Mouse (Mus musculus): ENCODE measurements at regions not wholly inside any gene's neighbourhood (a gene's known extent, or its start where the extent isn't known, plus 50 kb on each side); places are given as distances from the start of the nearest gene placed in this dataset.
A peak's percentile ranks its signal among the peaks of the same experiment; 100 is the strongest.
"Not testable (repeated sequence)": the region's sequence is repeated elsewhere in the genome, so short reads cannot be mapped to it uniquely, and the experiment has no call there.

DNA sequence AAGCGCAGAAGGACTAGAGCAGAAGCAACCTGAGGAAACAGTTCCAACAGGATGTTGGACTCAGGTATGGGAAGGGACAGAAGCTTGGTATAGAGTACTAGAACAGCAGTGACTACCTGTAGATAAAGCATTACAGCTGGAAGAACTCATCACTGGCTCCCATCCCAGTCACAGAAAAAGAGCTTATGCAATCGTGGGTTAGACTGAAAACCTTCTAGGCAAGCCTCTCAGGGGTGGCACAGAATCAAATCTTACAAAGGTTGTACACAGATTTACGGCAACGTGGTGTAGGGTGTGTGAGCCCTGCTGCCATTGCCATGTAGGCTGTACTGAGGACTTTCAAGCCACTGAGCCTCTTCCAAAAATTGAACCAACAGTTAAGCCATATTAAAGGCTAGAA, 278.6 kb downstream of the Gadd45g start:
- Histone ChIP-seq H3K4me3 (replicated peaks) (no peak overlapping the region), H3K9me3 (replicated peaks) (no peaks in the 10 kb centered on the region), H3K4me1 (no peaks in the 10 kb centered on the region), H3K27me3 (no peaks in the 10 kb centered on the region), H3K27ac (replicated peaks) (no peak overlapping the region), H3K36me3 (no peaks in the 10 kb centered on the region), H3K9ac (no peak overlapping the region), H3K4me2 (replicated peaks) (no peak overlapping the region)
- 75% methylated on average over 4 of the region's 4 CpGs for WGBS
- no peak for ATAC-seq (ENCODE audit: insufficient number of reproducible peaks, low FRiP score, low TSS enrichment, low read depth)

DNA sequence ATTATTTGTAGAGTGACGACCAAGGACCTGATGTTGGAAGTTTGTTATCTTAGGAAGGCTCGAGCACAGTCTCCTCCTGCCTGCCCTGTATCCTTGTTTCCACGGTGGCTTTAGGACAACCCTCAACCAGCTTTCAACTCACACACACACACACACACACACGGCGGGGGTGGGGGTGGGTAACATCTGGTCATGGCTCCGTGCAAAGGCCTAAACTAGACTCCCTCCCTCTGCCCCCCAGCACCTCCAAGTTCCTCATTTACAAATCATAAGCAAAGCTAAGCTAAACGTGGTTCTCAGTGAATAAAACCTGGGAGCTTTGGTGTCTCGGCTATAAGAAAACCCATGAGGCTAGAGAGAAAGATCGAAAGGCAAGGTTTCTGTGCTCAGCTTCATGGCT, 281.3 kb downstream of the Gadd45g start:
- H3K4me1 ChIP-seq: no peaks in the 10 kb centered on the region
- 71% methylated on average over 9 of the region's 9 CpGs for WGBS
- no peak overlapping the region for H3K4me3 ChIP-seq (replicated peaks)
- H3K9ac ChIP-seq: no peak overlapping the region
- ATAC-seq (ENCODE audit: insufficient number of reproducible peaks, low FRiP score, low TSS enrichment, low read depth): no peak
- no peak overlapping the region for H3K27ac ChIP-seq (replicated peaks)
- H3K4me2 ChIP-seq (replicated peaks): no peak overlapping the region
- 0 out of 2 replicates have a peak, but pooled peaks cover 3% of the 10 kb centered on the region for H3K9me3 ChIP-seq (replicated peaks)
- no peaks in the 10 kb centered on the region for H3K36me3 ChIP-seq
- no peaks in the 10 kb centered on the region for H3K27me3 ChIP-seq

DNA sequence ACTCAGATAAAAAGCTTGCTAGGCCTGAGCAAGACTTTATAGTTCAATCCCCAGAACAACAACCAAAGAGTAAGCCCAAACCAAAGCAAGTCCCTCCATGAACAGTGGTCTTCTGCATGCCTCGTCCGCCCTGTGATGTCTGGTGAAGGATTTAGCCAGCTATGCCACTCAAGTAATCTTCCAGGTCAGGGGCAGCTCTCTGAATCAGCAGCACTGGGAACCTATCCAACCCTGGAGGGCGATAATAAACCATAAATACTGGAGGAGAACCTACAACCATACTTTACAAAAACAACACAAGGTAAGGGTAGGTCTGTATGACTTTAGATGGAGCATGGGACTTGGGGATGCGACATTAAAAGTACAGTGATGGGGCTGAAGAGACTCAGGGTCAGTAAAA, 283.0 kb downstream of the Gadd45g start:
- H3K9ac ChIP-seq: no peak overlapping the region
- H3K27me3 ChIP-seq: no peaks in the 10 kb centered on the region
- H3K27ac ChIP-seq (replicated peaks): no peak overlapping the region
- H3K4me3 ChIP-seq (replicated peaks): no peak overlapping the region
- H3K4me2 ChIP-seq (replicated peaks): no peak overlapping the region
- 70% methylated on average over 4 of the region's 4 CpGs for WGBS
- H3K4me1 ChIP-seq: no peaks in the 10 kb centered on the region
- ATAC-seq (ENCODE audit: insufficient number of reproducible peaks, low FRiP score, low TSS enrichment, low read depth): no peak
- no peaks in the 10 kb centered on the region for H3K36me3 ChIP-seq
- H3K9me3 ChIP-seq (replicated peaks): 0 out of 2 replicates have a peak, but pooled peaks cover 3% of the 10 kb centered on the region

DNA sequence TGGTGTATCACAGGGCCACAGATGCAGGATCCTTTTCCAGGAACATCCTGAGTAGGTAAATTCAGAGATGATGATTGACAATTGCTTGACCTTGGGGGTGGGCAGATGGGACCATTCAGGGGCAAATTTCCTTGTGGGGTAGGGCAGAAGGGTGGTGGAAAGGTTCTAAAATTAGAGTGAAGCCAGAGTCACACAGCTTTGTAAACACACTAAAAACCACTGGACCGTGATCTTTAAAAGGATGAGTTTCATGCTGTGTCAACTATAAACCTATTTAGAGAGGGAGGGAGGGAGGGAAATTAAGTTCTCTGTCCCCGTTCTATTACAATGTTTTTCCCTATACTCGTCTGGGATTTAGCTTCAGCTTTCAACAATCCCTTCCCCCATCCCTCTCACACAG, 286.7 kb downstream of the Gadd45g start:
- Histone ChIP-seq H3K9ac (no peak overlapping the region), H3K4me3 (replicated peaks) (no peak overlapping the region), H3K4me1 (no peaks in the 10 kb centered on the region), H3K27ac (replicated peaks) (no peak overlapping the region), H3K36me3 (no peaks in the 10 kb centered on the region), H3K9me3 (replicated peaks) (0 out of 2 replicates have a peak, but pooled peaks cover 3% of the 10 kb centered on the region), H3K4me2 (replicated peaks) (no peak overlapping the region), H3K27me3 (no peaks in the 10 kb centered on the region)
- ATAC-seq (ENCODE audit: insufficient number of reproducible peaks, low FRiP score, low TSS enrichment, low read depth): no peak
- 46% methylated on average over 3 of the region's 3 CpGs for WGBS

DNA sequence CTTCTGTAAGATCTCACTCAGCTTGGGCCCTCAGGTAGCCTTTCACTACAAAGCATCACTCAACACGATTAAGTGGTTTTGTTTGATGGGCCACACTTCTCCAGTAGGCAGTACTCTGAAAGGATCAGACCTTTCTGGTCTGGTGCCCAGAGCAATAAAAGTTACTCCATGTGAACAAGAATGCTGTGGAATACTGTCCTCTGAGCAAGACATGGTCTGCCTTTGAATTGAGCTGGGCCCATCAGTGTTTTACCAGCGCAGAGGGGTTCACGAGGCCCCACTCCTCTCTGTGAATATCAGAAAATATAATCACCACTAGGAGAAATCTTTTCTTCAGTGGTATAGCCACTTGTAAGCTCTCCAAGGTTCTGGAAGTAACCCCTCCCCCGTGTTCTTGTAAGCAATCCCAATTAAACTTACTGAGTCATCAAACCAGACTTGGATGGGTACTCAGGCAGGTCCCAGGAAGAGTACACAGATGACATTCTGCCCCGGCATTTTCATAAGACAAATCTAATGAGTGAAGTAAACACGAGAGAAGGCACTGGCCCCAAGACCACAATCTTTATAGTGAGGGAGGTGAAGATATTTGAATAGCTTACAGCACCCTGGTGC, 292.0 kb downstream of the Gadd45g start:
- no peak overlapping the region for H3K4me3 ChIP-seq (replicated peaks)

DNA sequence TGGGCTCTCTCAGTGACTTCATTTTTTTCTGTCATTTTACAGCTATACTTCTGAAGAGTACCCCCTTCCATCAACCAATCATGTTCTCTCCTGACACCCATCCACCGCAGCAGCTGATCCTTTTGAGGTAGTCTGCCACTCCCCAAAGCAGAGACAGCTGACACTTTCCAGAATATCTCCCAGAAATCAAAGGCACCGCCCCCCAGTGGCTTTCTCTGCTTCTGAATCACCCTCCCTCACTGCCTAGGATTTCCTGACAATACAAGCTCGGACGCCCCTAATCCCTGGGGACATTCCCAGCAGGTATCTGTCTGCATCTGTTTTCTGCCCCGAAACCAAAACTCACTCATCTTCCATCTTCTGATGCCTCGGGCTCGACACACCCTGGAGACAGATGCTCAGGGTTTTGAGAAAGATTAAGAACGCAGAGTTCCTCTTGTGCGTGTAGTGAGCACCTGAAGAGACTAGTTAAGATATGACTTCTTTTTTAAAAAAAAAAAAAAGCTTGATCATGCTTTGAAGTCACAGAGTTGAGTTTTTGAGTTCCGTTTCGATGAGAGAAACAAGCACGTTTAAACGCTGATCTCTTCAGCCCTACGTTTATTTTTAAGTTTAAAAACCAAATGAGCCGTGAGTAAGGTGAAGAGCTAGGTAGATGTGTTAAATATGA, 292.8 kb downstream of the Gadd45g start:
- 24% methylated on average over 15 of the region's 15 CpGs for WGBS
- Histone ChIP-seq H3K9ac (no peak overlapping the region), H3K27ac (replicated peaks) (peak overlapping the region; percentile 22; the same call in 1 of the 2 replicates), H3K36me3 (no peaks in the 10 kb centered on the region), H3K9me3 (replicated peaks) (no peaks in the 10 kb centered on the region), H3K27me3 (no peaks in the 10 kb centered on the region), H3K4me2 (replicated peaks) (no peak overlapping the region; the same call in 1 of the 2 replicates), H3K4me3 (replicated peaks) (no peak overlapping the region), H3K4me1 (0 out of 2 replicates have a peak, but pooled peaks cover 6% of the 10 kb centered on the region)
- no peak for ATAC-seq (ENCODE audit: insufficient number of reproducible peaks, low FRiP score, low TSS enrichment, low read depth)

More for the DNA sequence above, 292.0 kb downstream of the Gadd45g start:
- Histone ChIP-seq H3K4me1 (0 out of 2 replicates have a peak, but pooled peaks cover 6% of the 10 kb centered on the region), H3K27ac (replicated peaks) (no peak overlapping the region), H3K9me3 (replicated peaks) (no peaks in the 10 kb centered on the region), H3K36me3 (no peaks in the 10 kb centered on the region), H3K27me3 (no peaks in the 10 kb centered on the region), H3K4me2 (replicated peaks) (no peak overlapping the region), H3K9ac (no peak overlapping the region)
- ATAC-seq (ENCODE audit: insufficient number of reproducible peaks, low FRiP score, low TSS enrichment, low read depth): no peak
- WGBS: 66% methylated on average over 6 of the region's 6 CpGs

DNA sequence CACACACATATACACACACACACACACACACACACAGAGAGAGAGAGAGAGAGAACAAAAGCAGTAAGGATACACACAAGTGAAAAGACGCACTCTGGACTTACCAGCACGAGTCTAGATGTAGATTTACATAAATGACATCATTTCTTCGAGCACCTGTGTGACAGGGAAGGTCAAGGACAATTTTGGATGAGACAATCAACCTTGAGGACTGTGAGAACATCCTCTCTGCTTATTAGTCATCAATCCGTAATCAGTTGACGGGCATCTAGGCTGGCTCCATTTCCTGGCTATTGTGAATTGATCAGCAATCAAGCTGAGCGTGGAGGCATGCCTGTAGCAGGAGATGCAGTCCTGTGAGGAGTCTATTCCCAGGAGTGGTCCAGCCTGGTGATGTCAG, 293.7 kb downstream of the Gadd45g start:
- Histone ChIP-seq H3K9me3 (replicated peaks) (no peaks in the 10 kb centered on the region), H3K27me3 (no peaks in the 10 kb centered on the region), H3K4me1 (0 out of 2 replicates have a peak, but pooled peaks cover 6% of the 10 kb centered on the region), H3K36me3 (no peaks in the 10 kb centered on the region), H3K9ac (no peak overlapping the region), H3K27ac (replicated peaks) (no peak overlapping the region), H3K4me3 (replicated peaks) (no peak overlapping the region), H3K4me2 (replicated peaks) (no peak overlapping the region)
- 66% methylated on average over 6 of the region's 6 CpGs for WGBS
- ATAC-seq (ENCODE audit: insufficient number of reproducible peaks, low FRiP score, low TSS enrichment, low read depth): no peak

DNA sequence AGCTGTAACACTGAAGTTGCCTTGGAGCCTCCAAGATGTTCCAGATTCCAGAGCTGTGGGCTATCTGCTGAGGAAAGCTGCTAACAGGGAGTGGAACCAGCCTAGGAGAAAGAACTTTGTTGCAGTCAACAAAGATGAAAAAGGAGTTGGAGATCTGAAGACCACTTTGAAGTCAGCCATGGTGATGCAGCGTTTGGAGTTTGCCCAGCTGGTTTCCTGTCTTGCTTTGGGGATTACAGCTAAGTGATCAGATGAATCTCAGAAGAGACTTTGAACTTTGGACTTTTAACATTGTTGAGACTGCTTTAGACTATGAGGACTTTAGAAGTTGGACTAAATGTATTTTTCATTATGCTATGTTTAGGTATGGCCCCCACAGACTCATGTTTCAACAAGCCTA, 297.6 kb downstream of the Gadd45g start:
- not testable (repeated sequence) for H3K4me3 ChIP-seq (replicated peaks); H3K4me1 ChIP-seq; H3K27me3 ChIP-seq; H3K9me3 ChIP-seq (replicated peaks); H3K36me3 ChIP-seq; ATAC-seq (ENCODE audit: insufficient number of reproducible peaks, low FRiP score, low TSS enrichment, low read depth); H3K9ac ChIP-seq; H3K27ac ChIP-seq (replicated peaks); H3K4me2 ChIP-seq (replicated peaks)
- WGBS: 49% methylated on average over 1 of the region's 1 CpGs

DNA sequence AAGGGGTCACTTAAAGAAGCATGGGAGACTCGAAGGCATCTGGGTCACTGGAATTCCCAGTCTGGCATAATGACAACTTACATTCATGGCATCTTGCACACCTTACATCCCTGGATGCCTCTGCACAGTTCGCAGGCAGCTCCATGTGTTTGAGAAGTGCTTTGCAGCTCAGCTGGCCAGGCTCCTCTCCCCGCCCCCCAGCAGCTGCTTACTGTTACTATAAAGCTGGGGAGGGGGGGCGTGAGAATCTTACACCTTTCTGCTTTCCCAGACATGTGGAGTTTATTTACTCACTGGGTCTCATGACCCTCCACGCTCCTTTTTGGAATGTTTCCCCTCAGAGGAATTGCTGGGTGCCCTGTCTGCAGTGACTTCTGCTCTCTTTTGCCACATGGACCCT, 299.4 kb downstream of the Gadd45g start:
- Histone ChIP-seq H3K4me1 (no peaks in the 10 kb centered on the region), H3K9ac (no peak overlapping the region), H3K27me3 (no peaks in the 10 kb centered on the region), H3K27ac (replicated peaks) (no peak overlapping the region), H3K4me2 (replicated peaks) (no peak overlapping the region), H3K4me3 (replicated peaks) (no peak overlapping the region), H3K9me3 (replicated peaks) (no peaks in the 10 kb centered on the region), H3K36me3 (no peaks in the 10 kb centered on the region)
- ATAC-seq (ENCODE audit: insufficient number of reproducible peaks, low FRiP score, low TSS enrichment, low read depth): no peak
- 62% methylated on average over 5 of the region's 5 CpGs for WGBS

DNA sequence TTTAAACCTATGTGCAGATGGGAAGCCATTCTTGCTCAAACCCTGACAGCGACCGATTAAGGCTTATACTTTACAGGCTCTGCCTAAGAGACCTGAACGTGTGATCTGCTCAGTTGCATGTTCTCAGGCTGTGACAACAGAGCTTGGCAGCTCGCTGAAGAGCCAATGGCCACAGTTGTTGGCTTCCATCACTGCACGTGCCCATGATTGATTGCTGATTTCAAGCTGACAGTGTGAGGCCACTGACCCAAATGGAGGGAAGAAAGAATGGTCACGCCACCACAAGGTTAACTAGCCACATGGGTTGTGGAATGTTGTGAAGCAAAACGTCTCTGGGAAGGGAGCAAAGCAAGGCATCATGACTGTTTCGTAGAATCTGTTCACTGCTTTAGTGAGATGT, 303.8 kb downstream of the Gadd45g start:
- Histone ChIP-seq H3K36me3 (no peaks in the 10 kb centered on the region), H3K27me3 (no peaks in the 10 kb centered on the region), H3K4me3 (replicated peaks) (no peak overlapping the region), H3K4me1 (peaks cover 36% of the 10 kb centered on the region), H3K9ac (no peak overlapping the region), H3K27ac (replicated peaks) (no peak overlapping the region), H3K9me3 (replicated peaks) (no peaks in the 10 kb centered on the region), H3K4me2 (replicated peaks) (no peak overlapping the region)
- WGBS: 90% methylated on average over 8 of the region's 8 CpGs
- no peak for ATAC-seq (ENCODE audit: insufficient number of reproducible peaks, low FRiP score, low TSS enrichment, low read depth)

DNA sequence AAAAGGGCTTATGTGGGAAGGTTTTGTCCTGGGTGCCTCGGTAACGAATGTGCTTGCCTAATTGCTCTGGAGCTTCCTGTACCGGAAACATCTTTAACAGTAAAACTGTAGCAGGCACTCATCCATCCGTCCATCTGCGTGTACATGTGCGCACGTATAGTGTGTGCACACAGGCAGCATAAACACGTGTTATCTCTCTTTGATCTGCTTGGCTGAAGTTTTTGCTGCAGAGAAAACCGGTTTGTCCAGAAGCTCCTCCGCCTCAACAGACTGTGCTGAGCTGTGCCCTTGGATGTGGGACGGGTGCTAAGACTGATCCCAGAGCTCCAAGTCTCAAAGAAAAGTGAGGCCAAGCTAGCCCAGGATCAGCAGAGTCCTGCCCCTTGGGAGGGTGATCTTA, 305.3 kb downstream of the Gadd45g start:
- WGBS: 59% methylated on average over 11 of the region's 11 CpGs
- no peak; the same call in 1 of the 2 replicates for ATAC-seq (ENCODE audit: insufficient number of reproducible peaks, low FRiP score, low TSS enrichment, low read depth)
- peak overlapping the region; percentile 72 for H3K27ac ChIP-seq (replicated peaks)
- no peak overlapping the region for H3K4me2 ChIP-seq (replicated peaks)
- no peaks in the 10 kb centered on the region for H3K27me3 ChIP-seq
- H3K36me3 ChIP-seq: no peaks in the 10 kb centered on the region
- no peak overlapping the region for H3K4me3 ChIP-seq (replicated peaks)
- peaks cover 43% of the 10 kb centered on the region for H3K4me1 ChIP-seq
- no peaks in the 10 kb centered on the region for H3K9me3 ChIP-seq (replicated peaks)
- H3K9ac ChIP-seq: no peak overlapping the region

DNA sequence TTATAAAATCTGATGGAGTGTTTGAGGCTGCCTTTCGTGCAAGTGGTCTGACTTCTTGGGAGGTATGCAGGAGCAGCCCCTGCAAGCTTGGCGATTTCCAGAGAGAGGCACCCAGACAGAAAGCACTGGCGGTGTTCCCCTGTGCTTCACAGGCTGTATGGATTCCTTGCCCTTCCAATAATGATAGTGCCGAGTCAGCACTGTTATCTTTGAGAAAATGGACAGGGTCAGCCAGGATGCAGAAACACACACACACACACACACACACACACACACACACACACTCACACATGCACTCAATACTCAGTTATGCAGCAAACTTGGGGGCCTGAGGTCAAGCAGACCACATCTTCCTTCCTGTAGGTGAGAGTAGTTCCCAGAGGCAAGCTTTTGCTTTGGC, 305.7 kb downstream of the Gadd45g start:
- no peak for ATAC-seq (ENCODE audit: insufficient number of reproducible peaks, low FRiP score, low TSS enrichment, low read depth)
- Histone ChIP-seq H3K36me3 (no peaks in the 10 kb centered on the region), H3K27ac (replicated peaks) (peak overlapping the region; percentile 72), H3K9me3 (replicated peaks) (no peaks in the 10 kb centered on the region), H3K4me1 (peaks cover 43% of the 10 kb centered on the region), H3K4me3 (replicated peaks) (no peak overlapping the region), H3K4me2 (replicated peaks) (no peak overlapping the region), H3K27me3 (no peaks in the 10 kb centered on the region), H3K9ac (no peak overlapping the region)
- WGBS: 54% methylated on average over 4 of the region's 4 CpGs

All from embryonic facial prominence, embryonic 15.5 days (tissue).